Mouse (Mus musculus) kidney, adult 18-20 months (tissue): ENCODE data around the gene RPS10-NUDT3.

Experiments
- DNase-seq: peaks from one replicate; pipeline ENCODE4 v3.0.0; 2021

The RPS10-NUDT3 gene

DNA sequence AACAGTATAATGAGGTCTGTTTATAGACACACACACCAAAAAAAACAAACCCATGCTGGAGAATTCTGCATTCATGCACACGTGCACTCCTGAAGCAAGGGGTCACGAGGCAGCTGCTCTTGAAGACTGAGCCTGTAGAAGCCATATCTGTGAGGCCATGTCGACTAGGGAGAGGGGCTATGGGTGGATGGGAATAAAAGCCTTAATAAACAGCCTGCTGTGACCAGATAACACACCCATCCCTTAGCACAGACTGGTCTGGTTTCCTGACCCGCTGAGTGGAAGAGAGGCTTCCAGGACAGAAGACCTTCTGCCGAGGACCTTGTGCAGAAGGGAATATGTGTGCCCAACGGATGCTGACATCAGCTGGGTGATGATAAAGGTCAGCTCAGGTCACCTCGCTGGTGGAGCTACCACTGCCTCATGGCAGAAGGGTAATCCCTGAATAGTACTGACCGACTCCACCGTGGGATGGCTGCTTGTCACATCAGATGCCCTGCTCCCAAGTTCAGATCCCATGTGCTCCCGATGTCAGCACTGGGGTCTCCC lies 61.2 kb downstream of the RPS10-NUDT3 start:
- no peak for DNase-seq

DNA sequence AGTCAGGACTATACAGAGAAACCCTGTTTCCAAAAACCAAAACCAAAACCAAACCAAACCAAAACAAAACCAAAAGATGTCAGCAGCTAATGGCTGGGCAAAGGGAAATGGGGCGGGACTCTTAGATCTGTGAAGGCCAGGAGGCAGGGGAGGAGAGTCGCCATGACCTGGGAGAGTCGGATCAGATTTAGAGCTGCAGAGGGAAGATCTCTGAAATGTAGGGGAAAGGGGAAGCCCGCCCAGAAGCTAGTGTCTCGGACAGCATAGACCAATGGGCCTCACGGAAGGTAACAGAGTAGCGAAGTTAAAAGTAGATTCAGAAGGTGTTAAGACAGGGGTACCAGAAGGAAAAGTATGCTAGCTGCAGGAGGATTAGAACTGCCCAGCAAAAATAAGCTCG lies 63.7 kb downstream of the RPS10-NUDT3 start:
- no peak for DNase-seq

- no peak for DNase-seq
Measured at GRCm38 (mm10) chr17:27568228-27568627, 66.8 kb downstream of the RPS10-NUDT3 start.

DNA sequence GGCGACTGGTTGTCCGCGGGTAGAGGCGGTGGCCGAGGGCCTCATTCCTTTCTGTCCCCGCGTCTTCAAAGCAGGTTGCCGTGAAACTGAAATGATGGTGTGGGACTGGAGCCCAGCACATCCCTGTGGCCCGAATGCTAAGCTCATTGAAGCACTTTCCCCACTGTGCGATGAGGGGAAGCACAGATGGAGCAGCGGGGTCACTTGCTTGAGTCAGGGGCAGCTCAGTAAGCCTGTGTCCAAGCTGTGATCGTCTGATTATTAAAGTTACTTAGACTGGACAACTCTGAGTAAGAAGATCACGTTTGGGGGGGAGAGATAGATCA lies 69.1 kb downstream of the RPS10-NUDT3 start:
- DNase-seq = no peak

DNA sequence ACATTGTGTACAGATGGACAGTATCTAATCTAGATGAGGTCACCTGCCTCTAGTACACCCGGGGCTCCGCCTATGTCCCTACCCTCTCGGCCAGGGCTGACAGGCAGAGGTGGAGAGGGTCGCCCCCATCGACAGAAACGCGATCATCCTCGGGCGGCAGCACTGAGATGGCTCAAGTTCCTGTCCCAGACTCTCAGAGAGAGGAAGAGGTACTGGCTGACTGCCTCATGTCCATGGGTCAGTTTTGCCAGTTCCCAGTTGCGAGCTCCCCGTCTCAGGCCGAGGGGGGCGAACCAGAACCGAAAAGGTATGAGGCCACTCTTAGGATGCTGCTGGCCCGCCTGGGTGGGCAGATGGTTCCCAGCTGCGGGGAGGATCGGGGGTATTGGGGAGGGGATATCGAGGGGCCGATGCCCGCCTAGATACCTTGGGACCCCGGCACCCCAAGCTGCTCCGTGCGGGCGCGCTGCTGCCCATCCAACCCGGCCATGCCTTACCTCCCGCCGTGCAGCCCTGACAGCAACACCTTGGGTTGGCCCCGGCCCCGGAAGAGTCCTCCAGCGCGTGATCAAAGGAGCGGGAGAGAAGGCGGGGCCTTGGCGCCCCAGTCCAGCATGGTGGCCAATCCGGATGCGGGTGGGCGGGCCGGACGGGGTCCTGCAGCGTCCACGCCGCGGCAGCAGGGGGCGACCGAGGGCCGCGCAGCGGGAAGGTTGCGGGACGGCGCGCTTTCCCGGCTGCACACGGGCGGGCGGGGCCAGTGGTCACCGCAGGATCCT lies 69.7 kb downstream of the RPS10-NUDT3 start, which contains the start of gene AI413582:
AI413582 (minus strand) TSS at position 594 of the 779 bp plus-strand sequence.
- DNase-seq = peak; percentile 98

DNA sequence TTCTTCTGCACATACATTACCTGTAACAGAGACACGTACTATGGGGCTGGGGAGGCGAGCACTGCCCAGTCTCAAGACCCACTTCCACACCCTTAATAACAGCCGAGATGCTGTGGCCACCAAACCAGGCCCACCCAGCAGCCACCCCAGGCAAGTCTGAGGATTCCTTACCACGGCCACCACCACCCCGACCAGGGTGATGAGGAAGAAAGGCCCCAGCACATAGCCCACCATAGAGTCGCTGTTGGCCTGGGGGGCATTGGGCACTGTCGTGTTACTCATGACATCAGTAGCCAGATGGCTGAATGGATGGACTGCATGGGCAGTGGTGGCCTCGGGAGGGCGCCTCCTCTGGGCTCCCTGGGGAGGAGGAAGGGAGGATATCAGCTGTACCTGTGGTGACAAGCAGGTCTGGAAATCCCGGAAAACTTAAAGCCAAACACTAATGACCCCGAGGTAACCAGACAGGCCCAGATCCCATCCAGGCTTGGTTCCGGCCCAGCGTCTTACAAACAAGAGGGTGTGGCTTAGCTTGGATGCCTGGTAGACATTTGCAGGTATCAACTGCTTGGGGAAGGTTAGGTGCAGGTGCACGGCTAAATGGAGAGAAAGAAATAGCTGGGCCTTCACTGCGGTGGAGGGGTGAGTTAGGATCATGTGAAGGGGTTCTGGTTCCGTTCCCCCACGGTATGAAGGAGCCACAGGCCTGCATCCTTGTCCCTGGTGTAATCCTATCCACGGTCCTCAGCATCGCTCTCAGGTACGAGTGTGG lies 70.4 kb downstream of the RPS10-NUDT3 start:
- peak; percentile 32 for DNase-seq

DNA sequence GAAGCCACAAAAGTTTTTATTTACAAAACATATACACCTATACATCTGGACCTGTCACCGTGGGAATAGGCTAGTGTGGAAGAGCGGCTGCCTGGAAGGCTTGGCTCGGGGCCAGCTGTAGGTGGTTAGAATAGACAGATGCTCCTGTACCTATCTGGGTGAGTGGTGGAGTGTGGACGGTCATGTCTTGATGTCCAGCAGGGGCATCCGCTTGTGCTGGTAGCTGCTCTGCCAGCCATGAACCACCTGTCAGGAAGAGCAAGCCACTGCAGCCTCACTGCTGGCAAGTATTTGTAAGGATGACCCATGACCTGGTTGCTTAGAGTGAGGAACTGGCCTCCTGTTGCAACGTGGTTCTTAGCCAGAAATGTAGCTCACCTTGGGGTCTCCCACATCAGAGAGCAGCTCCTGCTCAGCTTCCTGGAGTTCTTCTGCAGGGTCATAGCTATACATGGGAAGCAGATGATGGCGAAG lies 71.2 kb downstream of the RPS10-NUDT3 start:
- no peak for DNase-seq

DNA sequence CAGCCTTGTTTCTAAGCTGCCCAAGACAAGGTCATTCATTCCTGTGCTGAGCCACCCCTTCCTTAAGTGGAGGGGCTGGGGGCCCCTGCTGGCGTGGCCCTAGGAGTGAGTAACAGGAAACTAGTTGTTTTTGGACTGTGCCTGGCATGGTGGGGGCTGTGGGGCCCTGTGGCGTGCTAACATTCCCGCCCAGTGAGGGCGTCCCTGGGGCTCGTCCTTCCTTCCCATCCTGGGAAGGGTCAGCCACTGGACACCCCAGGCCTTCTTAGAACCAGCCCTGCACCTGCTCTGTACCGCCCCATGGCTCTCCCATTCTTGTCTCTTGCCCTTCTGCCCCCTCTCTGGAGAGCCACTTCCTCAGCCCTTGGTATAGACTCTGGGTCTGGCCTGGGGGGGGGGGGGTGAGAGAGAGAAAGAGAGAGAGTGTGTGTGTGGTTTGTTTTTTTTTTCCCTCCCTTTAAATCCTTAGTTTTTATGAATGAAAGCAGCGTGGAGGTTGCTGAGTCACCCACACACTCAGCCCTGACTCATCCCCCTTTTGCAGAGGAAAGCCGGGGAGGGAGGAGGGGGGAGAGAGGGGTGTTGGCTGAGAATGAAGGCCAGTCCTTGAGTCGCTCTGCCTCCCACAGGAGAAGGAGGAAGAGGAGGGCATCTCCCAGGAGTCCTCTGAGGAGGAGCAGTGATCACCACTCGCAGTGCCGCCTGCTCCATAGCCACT lies 73.1 kb downstream of the RPS10-NUDT3 start:
- no peak for DNase-seq

- no peak for DNase-seq
Measured at GRCm38 (mm10) chr17:27560926-27561480, 74.0 kb downstream of the RPS10-NUDT3 start.

DNA sequence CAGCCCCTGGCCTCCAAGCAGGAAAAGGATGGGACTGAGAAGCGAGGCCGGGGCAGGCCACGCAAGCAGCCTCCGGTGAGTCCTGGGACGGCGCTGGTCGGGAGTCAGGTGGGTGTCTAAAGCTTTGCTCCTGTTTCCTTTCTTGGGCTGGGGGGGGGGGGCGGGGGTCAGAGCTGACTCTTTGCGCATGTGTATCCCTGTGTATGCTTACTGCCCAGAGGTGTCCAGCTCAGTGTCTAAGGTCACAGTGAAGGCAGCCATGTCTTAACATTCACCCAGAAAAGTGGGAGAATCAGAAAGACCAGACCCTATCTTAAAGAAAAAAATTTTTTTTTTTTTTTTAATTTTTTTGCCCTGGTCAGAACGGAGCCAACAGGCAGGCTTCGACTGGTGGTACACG lies 75.4 kb downstream of the RPS10-NUDT3 start:
- no peak for DNase-seq

- no peak for DNase-seq
Measured at GRCm38 (mm10) chr17:27558845-27559244, 76.2 kb downstream of the RPS10-NUDT3 start.

DNA sequence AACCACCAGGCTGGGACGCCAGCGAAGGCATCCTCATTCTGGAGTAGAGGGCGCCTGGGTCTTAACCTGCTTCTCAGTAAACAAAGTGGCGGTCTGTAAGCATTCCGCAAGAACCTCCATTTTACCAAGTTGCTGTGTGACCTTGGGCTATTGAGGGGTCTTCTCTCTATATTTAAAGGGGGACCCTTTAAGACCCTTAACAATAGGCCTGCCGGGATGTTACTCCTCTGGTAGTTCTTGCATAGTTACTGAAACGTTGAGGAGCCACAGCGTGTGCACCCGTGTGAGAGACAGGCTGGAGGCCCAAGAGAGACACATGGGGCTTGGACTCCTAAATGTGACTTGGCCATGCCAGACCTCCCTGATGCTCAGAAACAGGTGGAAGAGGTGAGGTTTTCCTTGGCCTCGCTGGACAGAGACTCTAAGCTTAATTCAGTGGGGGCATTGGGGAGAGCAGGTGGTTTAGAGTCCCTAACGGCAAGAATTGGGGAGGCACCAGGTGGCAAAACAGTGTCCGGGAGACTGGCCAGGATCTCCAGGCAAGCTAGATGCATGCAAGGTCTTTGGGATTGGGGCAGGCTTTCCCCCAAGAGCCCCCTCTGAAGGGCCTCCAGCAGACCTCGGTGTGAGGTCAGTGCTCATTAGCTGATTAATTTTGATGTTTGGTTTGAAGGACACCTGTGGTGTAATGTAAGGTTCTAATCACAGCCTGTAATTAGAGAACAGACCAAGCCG lies 76.9 kb downstream of the RPS10-NUDT3 start:
- DNase-seq = no peak

DNA sequence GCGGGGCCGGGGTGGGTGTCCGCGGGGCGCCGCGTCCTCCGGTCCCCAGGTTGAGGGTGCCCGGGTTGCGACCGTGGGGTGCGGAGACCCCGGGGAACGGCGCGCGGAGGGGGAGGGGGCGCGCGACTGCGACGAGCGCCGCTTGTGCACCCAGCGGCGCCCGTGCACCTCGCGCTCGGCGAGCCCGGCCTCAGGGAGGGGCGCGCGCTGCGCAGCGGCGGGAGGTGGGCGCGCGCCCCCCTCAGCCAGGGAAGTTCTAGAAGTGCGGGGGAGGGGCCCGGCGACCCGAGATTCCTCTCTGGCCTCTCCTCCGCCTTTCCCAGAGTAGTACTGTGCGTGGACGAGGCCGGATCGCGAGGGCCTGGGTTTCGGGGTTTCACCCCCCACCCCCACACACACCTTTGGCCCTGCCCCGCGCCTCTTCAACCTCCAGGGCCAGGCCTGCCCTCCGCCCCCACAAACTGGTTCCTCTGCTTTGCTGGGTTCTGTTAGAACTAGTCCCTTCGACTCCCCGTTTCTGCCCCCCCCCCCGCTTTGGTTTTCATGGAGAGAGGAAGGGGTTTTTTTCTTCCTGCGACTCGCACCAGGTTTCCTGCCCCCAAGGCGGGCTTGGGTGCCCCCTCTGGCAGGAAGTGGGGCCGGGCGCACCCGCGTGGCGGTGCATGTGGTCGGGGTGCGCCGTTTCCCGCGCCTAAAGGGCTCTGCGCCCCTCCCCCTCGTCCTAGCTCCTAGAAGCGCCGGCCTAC lies 77.7 kb downstream of the RPS10-NUDT3 start:
- peak; percentile 32 for DNase-seq

DNA sequence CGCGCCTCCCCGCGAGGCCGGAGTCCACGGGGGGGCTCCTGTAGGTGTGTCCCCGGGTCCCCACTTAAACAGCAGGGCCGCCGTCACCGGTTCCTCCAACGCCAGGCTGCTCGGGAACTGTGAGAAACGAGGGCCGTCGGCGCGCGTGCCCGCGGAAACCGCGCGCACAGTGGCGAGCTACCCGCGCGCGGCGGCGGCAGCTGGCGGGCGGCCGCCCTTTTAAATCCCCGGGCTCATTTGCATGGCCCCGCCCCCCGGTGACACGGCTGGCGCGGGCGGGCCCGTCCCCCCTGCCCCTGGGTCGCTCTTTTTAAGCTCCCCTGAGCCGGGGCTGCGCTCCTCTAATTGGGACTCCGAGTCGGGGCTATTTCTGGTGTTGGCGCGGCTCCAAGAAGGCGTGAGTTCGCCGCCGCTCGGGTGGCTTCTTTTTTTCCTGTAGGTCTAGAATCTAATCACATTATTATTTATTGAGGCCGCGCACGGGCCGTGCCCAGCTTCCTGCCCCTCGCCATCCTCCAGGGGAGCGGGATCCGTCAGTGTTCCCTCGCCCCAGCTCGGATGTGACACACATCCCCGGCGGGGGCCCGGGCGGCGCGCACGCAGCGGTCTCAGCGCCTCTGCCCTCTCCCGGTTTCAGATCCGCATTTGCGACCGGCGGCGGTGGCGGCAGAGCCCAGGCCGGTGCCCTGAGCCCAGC lies 78.6 kb downstream of the RPS10-NUDT3 start, which contains the start of gene Hmga1:
Hmga1 (plus strand) TSS at position 183 of the 697 bp plus-strand sequence.
- DNase-seq = peak; percentile 88

DNA sequence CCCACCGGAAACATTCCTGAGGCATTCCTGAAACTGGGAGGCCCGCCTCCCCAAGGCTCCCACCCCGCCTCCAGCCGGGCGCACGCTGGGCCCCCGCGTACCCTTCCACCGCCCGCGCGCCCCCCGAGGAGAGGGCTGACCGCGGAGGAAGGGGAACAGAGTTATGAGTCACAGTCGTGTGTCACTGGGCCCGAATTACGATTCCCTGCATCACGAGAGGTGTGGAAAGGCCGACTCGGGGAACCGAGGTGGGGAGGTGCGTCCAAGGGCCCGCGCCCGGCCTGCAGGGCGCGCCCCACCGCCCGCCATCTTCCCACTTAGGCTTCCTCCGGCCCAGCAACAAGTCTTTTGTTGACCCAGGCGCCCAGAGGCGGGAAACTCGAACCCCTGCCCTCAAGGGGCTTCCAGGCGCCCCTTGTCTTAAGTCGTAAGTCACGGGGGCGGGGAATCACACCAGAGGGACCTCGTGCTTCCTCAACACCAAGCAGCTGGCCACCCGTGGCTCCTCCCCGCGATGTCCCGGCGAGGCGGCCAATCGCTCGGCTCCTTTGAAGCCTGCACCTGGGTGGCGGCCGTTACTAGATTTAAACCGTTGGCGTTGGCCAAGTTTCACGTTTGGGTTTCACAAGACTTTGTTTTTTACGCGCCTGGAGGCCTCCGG lies 79.4 kb downstream of the RPS10-NUDT3 start:
- DNase-seq = peak; percentile 66

GRCm38 (mm10) chr17:27555075-27555511 lies 79.9 kb downstream of the RPS10-NUDT3 start:
- DNase-seq = peak; percentile 28

DNA sequence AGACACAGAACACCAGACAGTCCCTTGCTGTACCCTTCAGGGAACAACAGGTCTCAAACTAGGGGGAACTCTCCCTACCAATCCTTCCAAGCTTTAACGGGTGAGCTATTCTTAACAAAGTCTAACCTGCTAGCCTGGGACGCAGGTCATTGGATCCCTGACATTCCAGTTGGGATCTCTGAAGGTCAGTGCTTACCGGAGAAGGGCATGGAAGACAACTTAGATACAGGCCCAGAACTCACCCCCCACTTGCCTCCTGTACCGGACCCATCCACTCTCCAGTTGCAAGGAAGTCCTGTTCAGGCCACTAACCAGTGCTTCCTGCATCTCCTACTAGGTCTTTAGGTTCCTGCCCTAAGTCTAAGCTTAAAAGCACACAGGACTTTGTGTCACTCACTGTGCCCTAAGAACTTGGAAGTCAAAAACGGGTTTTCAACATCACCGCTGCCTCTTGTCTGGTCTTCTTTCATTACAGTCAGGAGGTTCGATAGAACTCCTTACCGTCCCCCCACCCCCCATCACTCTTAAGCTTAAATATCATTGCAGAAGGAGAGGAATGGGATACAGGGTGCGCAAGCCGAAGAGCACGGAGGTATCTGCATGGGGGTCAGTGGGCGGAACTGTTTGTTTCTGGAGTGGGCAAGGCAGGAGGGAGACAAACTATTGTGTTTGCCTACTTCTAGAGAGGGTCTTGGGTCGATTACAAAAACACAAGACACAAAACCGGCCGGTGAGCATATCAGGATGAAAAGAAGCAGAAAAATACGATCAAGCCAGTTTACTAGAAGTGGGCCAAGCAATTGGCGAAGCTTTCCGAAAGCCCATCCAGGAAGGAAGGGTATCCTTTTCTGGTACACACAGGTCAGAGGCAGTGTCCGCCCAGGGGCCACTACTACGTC lies 80.7 kb downstream of the RPS10-NUDT3 start:
- peak; percentile 14 for DNase-seq
